Mouse (Mus musculus): Measurements from ENCODE around the gene Serpina1b. TPM values are rescaled to one million over a fixed set of nuclear protein-coding genes. Genes with fewer than 3 reads are reported as not detected.
"Not testable (repeated sequence)": the region's sequence is repeated elsewhere in the genome, so short reads cannot be mapped to it uniquely, and the experiment has no call there.

Gene Serpina1b
- polyA plus RNA-seq (2017; shearing (Covaris generic)) = not detected

GRCm38 (mm10) chr12:103830273-103830672, at the start of gene Serpina1b:
Gene Serpina1b (minus strand): TSS chr12:103830373.
- ATAC-seq = not testable (repeated sequence)

GRCm38 (mm10) chr12:103866873-103867272, 36.7 kb upstream of the Serpina1b start:
- ATAC-seq = not testable (repeated sequence)

- not testable (repeated sequence) for ATAC-seq
These were observed 33.2 kb upstream of the Serpina1b start, which contains the start of gene Serpina1a for GRCm38 (mm10) chr12:103863101-103863974. Gene Serpina1a (minus strand): TSS chr12:103863562.

GRCm38 (mm10) chr12:103860976-103861375, 30.8 kb upstream of the Serpina1b start:
- ATAC-seq = no peak

- ATAC-seq = not testable (repeated sequence)
These were observed 30.4 kb upstream of the Serpina1b start for GRCm38 (mm10) chr12:103860571-103860970.

- not testable (repeated sequence) for ATAC-seq
These were observed 29.4 kb upstream of the Serpina1b start for GRCm38 (mm10) chr12:103859584-103859983.

- ATAC-seq = not testable (repeated sequence)
These were observed 22.9 kb upstream of the Serpina1b start for GRCm38 (mm10) chr12:103853032-103853431.

GRCm38 (mm10) chr12:103827661-103828372, 2.4 kb downstream of the Serpina1b start:
- ATAC-seq = not testable (repeated sequence)

GRCm38 (mm10) chr12:103823826-103824225, 6.3 kb downstream of the Serpina1b start:
- not testable (repeated sequence) for ATAC-seq

- not testable (repeated sequence) for ATAC-seq
These were observed 56.8 kb downstream of the Serpina1b start, which contains the start of gene Serpina1d for GRCm38 (mm10) chr12:103773246-103773851. Gene Serpina1d (minus strand): TSS chr12:103773592.

GRCm38 (mm10) chr12:103770597-103770996, 59.6 kb downstream of the Serpina1b start:
- ATAC-seq = not testable (repeated sequence)

- not testable (repeated sequence) for ATAC-seq
These were observed 67.1 kb downstream of the Serpina1b start for GRCm38 (mm10) chr12:103763083-103763482.

GRCm38 (mm10) chr12:103760316-103760715, 69.9 kb downstream of the Serpina1b start:
- not testable (repeated sequence) for ATAC-seq

GRCm38 (mm10) chr12:103745957-103746356, 84.2 kb downstream of the Serpina1b start:
- ATAC-seq = not testable (repeated sequence)

GRCm38 (mm10) chr12:103737791-103738580, 92.2 kb downstream of the Serpina1b start:
- ATAC-seq = not testable (repeated sequence)

- ATAC-seq = not testable (repeated sequence)
These were observed 94.6 kb downstream of the Serpina1b start for GRCm38 (mm10) chr12:103735566-103735965.

- ATAC-seq = not testable (repeated sequence)
These were observed 95.1 kb downstream of the Serpina1b start for GRCm38 (mm10) chr12:103735101-103735500.

GRCm38 (mm10) chr12:103711537-103711936, 118.6 kb downstream of the Serpina1b start:
- no peak for ATAC-seq

GRCm38 (mm10) chr12:103710405-103710804, 119.8 kb downstream of the Serpina1b start:
- no peak for ATAC-seq

- no peak for ATAC-seq
These were observed 124.1 kb downstream of the Serpina1b start for GRCm38 (mm10) chr12:103706113-103706512.

- ATAC-seq = no peak
These were observed 124.6 kb downstream of the Serpina1b start for GRCm38 (mm10) chr12:103705547-103705946.
